Mouse (Mus musculus) heart, adult 2 months (tissue): ENCODE data around the gene Cyp3a44. TPM values are rescaled to one million over a fixed set of nuclear protein-coding genes. Genes with fewer than 3 reads are reported as not detected.
"Not testable (repeated sequence)": the region's sequence is repeated elsewhere in the genome, so short reads cannot be mapped to it uniquely, and the experiment has no call there.

Source experiments
- DNase-seq, 2 experiments: peaks; one replicate each; pipeline ENCODE4 v3.0.0; 2021
- H3K27ac ChIP-seq: fragments of 200-600 bp; 2 replicates; pipeline ENCODE4 v1.8.1; 2022
- H3K27me3 ChIP-seq: fragments of 200-500 bp; 2 replicates; pipeline ENCODE4 v1.6.1; 2012; ENCODE audit warnings: mild to moderate bottlenecking, low read length, inconsistent platforms, mixed read lengths; ENCODE audit not compliant: control insufficient read depth, insufficient read depth
- H3K36me3 ChIP-seq: fragments of 200-500 bp; 2 replicates; pipeline ENCODE4 v1.6.1; 2012; ENCODE audit warnings: low read length, inconsistent platforms; ENCODE audit not compliant: control insufficient read depth, insufficient read depth
- H3K4me1 ChIP-seq: fragments of 200-500 bp; 2 replicates; pipeline ENCODE4 v1.6.1; 2011; ENCODE audit warnings: low read length; ENCODE audit not compliant: control insufficient read depth, insufficient read depth
- H3K4me3 ChIP-seq: fragments of 200-600 bp; 2 replicates; pipeline ENCODE4 v1.8.1; 2022
- H3K79me2 ChIP-seq: fragments of 200-500 bp; replicated peaks from 2 replicates; pipeline ENCODE4 v1.6.1; 2012; ENCODE audit warnings: mild to moderate bottlenecking, inconsistent platforms, low read length, moderate library complexity, mixed read lengths; ENCODE audit not compliant: control insufficient read depth, insufficient read depth
- H3K9ac ChIP-seq: fragments of 200-500 bp; 2 replicates; pipeline ENCODE4 v1.6.1; 2012; ENCODE audit warnings: low read depth, mild to moderate bottlenecking, control low read depth, inconsistent platforms, low read length, mixed read lengths
- WGBS: fragments of 180-500 bp; shearing (Covaris S2); methylation state at CpG from one replicate; pipeline ENCODE4 v1.1.7; 2018; 5-methylcytosine and 5-hydroxymethylcytosine counted together
- intact Hi-C: fragments of 180-260 bp; cut with DNase I; formaldehyde crosslinking; loops from one replicate; pipeline ENCODE4 v1.15.1; 2025
- long read RNA-seq: library from polyadenylated mRNA; stranded (forward); transcript quantifications from one replicate; pipeline ENCODE4 v2.0.0, GENCODE M21; 2021
- polyA plus RNA-seq: library from polyadenylated mRNA; depleted of rRNA; stranded (reverse); fragments of >200 nt; gene quantifications from 2 replicates; pipeline ENCODE4 v1.2.3, GENCODE M21; 2012; rRNA removed
- total RNA-seq, 2 experiments: library from RNA; stranded (reverse); gene quantifications; 2 replicates each; pipeline ENCODE4 v1.2.3; 2021

Gene Cyp3a44
- total RNA-seq (not detected), polyA plus RNA-seq (not detected in 2 replicates)
- long read RNA-seq = 0 reads

- H3K79me2 ChIP-seq, H3K4me1 ChIP-seq, H3K4me3 ChIP-seq, intact Hi-C loops, H3K27ac ChIP-seq, DNase-seq, H3K36me3 ChIP-seq, H3K9ac ChIP-seq, H3K27me3 ChIP-seq: not testable (repeated sequence)
- WGBS = 59% methylated on average over 2 of the region's 2 CpGs
These were observed at the start of gene Cyp3a44 for GRCm38 (mm10) chr5:145805796-145806195. Gene Cyp3a44, minus strand, starts transcription at chr5:145805874.

GRCm38 (mm10) chr5:145800229-145800628 is 5.4 kb downstream of the Cyp3a44 start:
- intact Hi-C loops, H3K36me3 ChIP-seq, H3K4me3 ChIP-seq, H3K9ac ChIP-seq, H3K27ac ChIP-seq, DNase-seq, H3K4me1 ChIP-seq, H3K27me3 ChIP-seq, H3K79me2 ChIP-seq: not testable (repeated sequence)

GRCm38 (mm10) chr5:145793232-145793631 is 12.4 kb downstream of the Cyp3a44 start:
- H3K79me2 ChIP-seq, H3K36me3 ChIP-seq, H3K9ac ChIP-seq, H3K4me3 ChIP-seq, H3K27me3 ChIP-seq, H3K27ac ChIP-seq, DNase-seq, H3K4me1 ChIP-seq, intact Hi-C loops: not testable (repeated sequence)

- 66% methylated on average over 3 of the region's 3 CpGs for WGBS
- H3K4me1 ChIP-seq, H3K36me3 ChIP-seq, intact Hi-C loops, H3K27me3 ChIP-seq, H3K27ac ChIP-seq, DNase-seq, H3K9ac ChIP-seq, H3K79me2 ChIP-seq, H3K4me3 ChIP-seq: not testable (repeated sequence)
These were observed 68.2 kb downstream of the Cyp3a44 start for GRCm38 (mm10) chr5:145737512-145737911.

Other genes with a start within 250 kb of the Cyp3a44 start
- not detected for gene Cyp3a41b, start 221.1 kb downstream of the Cyp3a44 start, total RNA-seq
- gene Cyp3a41b, start 221.1 kb downstream of the Cyp3a44 start, polyA plus RNA-seq = not detected in 2 replicates
- not detected for gene Cyp3a41a, start 85.7 kb downstream of the Cyp3a44 start, total RNA-seq
- 0.26 TPM in 1 of 2 replicates, not detected in the other for gene Cyp3a41a, start 85.7 kb downstream of the Cyp3a44 start, polyA plus RNA-seq
- gene Cyp3a11, start 74.1 kb upstream of the Cyp3a44 start, total RNA-seq = not detected
- gene Cyp3a11, start 74.1 kb upstream of the Cyp3a44 start, polyA plus RNA-seq = 0.94 TPM in 1 of 2 replicates, not detected in the other
- gene Cyp3a25, start 203.7 kb upstream of the Cyp3a44 start, total RNA-seq = not detected
- gene Cyp3a25, start 203.7 kb upstream of the Cyp3a44 start, polyA plus RNA-seq = not detected in 2 replicates